Mouse (Mus musculus): ENCODE data around the gene Rpl13a. TPM values are rescaled to one million over a fixed set of nuclear protein-coding genes. Genes with fewer than 3 reads are reported as not detected.
A peak's percentile ranks its signal among the peaks of the same experiment; 100 is the strongest.
"Not testable (repeated sequence)": the region's sequence is repeated elsewhere in the genome, so short reads cannot be mapped to it uniquely, and the experiment has no call there.

The Rpl13a gene
- polyA plus RNA-seq, 2 experiments: 909 to 1,027 TPM

GRCm38 (mm10) chr7:45153586-45153985 is 25.0 kb upstream of the Rpl13a start:
- DNase-seq (ENCODE audit: low read depth in 3 of 3, low spot score in 3 of 3) (no peak), ATAC-seq (ENCODE audit: insufficient read depth) (no peak)
- H3K9ac ChIP-seq (replicated peaks): peak overlapping the region; percentile 82
- TF ChIP-seq EP300 (IDR thresholded peaks at IDR 0.05; ENCODE audit: low read depth) (no peak), CTCF (IDR thresholded peaks at IDR 0.05; ENCODE audit: low read depth) (no peak)
- peak overlapping the region; percentile 98 for H3K4me2 ChIP-seq (ENCODE audit: low read depth)
- H3K4me1 ChIP-seq (replicated peaks; ENCODE audit: control insufficient read depth in 2 of 2, insufficient read depth in 2 of 2, low read length in 1 of 2): peaks cover 10 to 11% of the 10 kb centered on the region in 2 experiments; a peak in 3 of 4 replicates
- no peaks in the 10 kb centered on the region for H3K27me3 ChIP-seq (ENCODE audit: control insufficient read depth, insufficient read depth, low read length)
- WGBS (ENCODE audit: insufficient replicate concordance): 2% methylated on average over 5 of the region's 5 CpGs
- no peaks in the 10 kb centered on the region for H3K9me3 ChIP-seq (ENCODE audit: control insufficient read depth, low read length)
- peak overlapping the region; percentile 70 for H3K27ac ChIP-seq
- no peaks in the 10 kb centered on the region for H3K36me3 ChIP-seq (replicated peaks; ENCODE audit: control insufficient read depth, insufficient read depth, low read depth)
- peak overlapping the region; percentile 74 to 81 for H3K4me3 ChIP-seq (ENCODE audit: insufficient read depth in 1 of 2, low read depth in 2 of 2, low read length in 2 of 2)

DNA sequence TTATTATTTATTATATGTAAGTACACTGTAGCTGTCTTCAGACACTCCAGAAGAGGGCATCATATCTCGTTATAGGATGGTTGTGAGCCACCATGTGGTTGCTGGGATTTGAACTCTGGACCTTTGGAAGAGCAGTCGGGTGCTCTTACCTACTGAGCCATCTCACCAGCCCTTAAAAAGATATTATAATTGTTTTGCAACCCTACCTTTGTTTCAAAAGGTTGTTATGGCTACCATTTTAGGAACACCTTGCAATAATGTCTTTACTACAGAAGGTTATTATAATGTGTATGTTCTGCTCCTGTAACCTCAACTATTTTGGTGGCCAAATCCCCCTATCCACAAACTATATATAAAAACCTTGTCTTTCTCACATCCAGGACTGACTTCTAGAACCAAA is 24.5 kb upstream of the Rpl13a start:
- Histone ChIP-seq H3K4me2 (ENCODE audit: low read depth) (peak overlapping the region; percentile 98), H3K9ac (replicated peaks) (peak overlapping the region; percentile 82), H3K4me1 (replicated peaks; ENCODE audit: control insufficient read depth in 2 of 2, insufficient read depth in 2 of 2, low read length in 1 of 2) (peaks cover 10 to 11% of the 10 kb centered on the region in 2 experiments; a peak in 3 of 4 replicates), H3K4me3 (ENCODE audit: insufficient read depth in 1 of 2, low read depth in 2 of 2, low read length in 2 of 2) (peak overlapping the region in 1 of 2 experiments; percentile 74; a peak in 2 of 4 replicates)
- not testable (repeated sequence) for H3K27ac ChIP-seq; H3K9me3 ChIP-seq (ENCODE audit: control insufficient read depth, low read length); H3K36me3 ChIP-seq (replicated peaks; ENCODE audit: control insufficient read depth, insufficient read depth, low read depth); ATAC-seq (ENCODE audit: insufficient read depth); DNase-seq (ENCODE audit: low read depth in 3 of 3, low spot score in 3 of 3); H3K27me3 ChIP-seq (ENCODE audit: control insufficient read depth, insufficient read depth, low read length)
- WGBS (ENCODE audit: insufficient replicate concordance): 76% methylated on average over 2 of the region's 2 CpGs

DNA sequence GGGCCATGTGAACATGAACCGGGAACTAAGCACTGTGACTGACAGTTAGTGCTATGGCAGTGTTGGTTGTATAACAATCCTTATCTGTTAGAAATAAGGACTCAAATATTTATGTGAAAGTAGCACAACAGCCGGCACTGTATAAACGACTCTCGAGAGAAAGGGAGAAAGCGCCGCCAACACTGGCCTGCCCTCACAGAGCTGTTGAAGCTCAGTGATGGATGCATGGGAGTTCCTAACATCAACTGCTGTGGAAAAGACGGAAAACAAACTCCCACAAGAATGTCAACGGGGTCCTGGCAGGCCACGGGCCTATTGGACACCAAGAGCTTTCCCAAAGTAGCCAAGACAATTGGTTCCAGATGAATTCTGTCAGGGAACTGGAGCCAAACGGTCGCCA is 22.7 kb upstream of the Rpl13a start:
- Histone ChIP-seq H3K9ac (replicated peaks) (no peak overlapping the region), H3K4me1 (replicated peaks; ENCODE audit: control insufficient read depth in 2 of 2, insufficient read depth in 2 of 2, low read length in 1 of 2) (peaks cover 10 to 11% of the 10 kb centered on the region in 2 experiments; a peak in 3 of 4 replicates), H3K4me3 (ENCODE audit: insufficient read depth in 1 of 2, low read depth in 2 of 2, low read length in 2 of 2) (no peak overlapping the region), H3K27me3 (ENCODE audit: control insufficient read depth, insufficient read depth, low read length) (no peaks in the 10 kb centered on the region), H3K27ac (no peak overlapping the region), H3K4me2 (ENCODE audit: low read depth) (no peak overlapping the region), H3K9me3 (ENCODE audit: control insufficient read depth, low read length) (no peaks in the 10 kb centered on the region), H3K36me3 (replicated peaks; ENCODE audit: control insufficient read depth, insufficient read depth, low read depth) (no peaks in the 10 kb centered on the region)
- TF ChIP-seq EP300 (IDR thresholded peaks at IDR 0.05; ENCODE audit: low read depth): no peak
- TF ChIP-seq CTCF (IDR thresholded peaks at IDR 0.05; ENCODE audit: low read depth): no peak
- DNase-seq (ENCODE audit: low read depth in 3 of 3, low spot score in 3 of 3): no peak
- 70% methylated on average over 11 of the region's 11 CpGs for WGBS (ENCODE audit: insufficient replicate concordance)
- ATAC-seq (ENCODE audit: insufficient read depth): no peak

GRCm38 (mm10) chr7:45150321-45150720 is 21.8 kb upstream of the Rpl13a start:
- H3K9ac ChIP-seq (replicated peaks): no peak overlapping the region
- no peak overlapping the region for H3K4me3 ChIP-seq (ENCODE audit: insufficient read depth in 1 of 2, low read depth in 2 of 2, low read length in 2 of 2)
- TF ChIP-seq CTCF (IDR thresholded peaks at IDR 0.05; ENCODE audit: low read depth) (no peak), EP300 (IDR thresholded peaks at IDR 0.05; ENCODE audit: low read depth) (no peak)
- H3K36me3 ChIP-seq (replicated peaks; ENCODE audit: control insufficient read depth, insufficient read depth, low read depth): no peaks in the 10 kb centered on the region
- 70% methylated on average over 4 of the region's 4 CpGs for WGBS (ENCODE audit: insufficient replicate concordance)
- H3K9me3 ChIP-seq (ENCODE audit: control insufficient read depth, low read length): no peaks in the 10 kb centered on the region
- no peak for ATAC-seq (ENCODE audit: insufficient read depth)
- H3K27me3 ChIP-seq (ENCODE audit: control insufficient read depth, insufficient read depth, low read length): no peaks in the 10 kb centered on the region
- peaks cover 10 to 11% of the 10 kb centered on the region in 2 experiments; a peak in 3 of 4 replicates for H3K4me1 ChIP-seq (replicated peaks; ENCODE audit: control insufficient read depth in 2 of 2, insufficient read depth in 2 of 2, low read length in 1 of 2)
- H3K27ac ChIP-seq: no peak overlapping the region
- no peak for DNase-seq (ENCODE audit: low read depth in 3 of 3, low spot score in 3 of 3)
- no peak overlapping the region for H3K4me2 ChIP-seq (ENCODE audit: low read depth)

- Histone ChIP-seq H3K27ac (no peak overlapping the region), H3K4me3 (ENCODE audit: insufficient read depth in 1 of 2, low read depth in 2 of 2, low read length in 2 of 2) (no peak overlapping the region), H3K4me1 (replicated peaks; ENCODE audit: control insufficient read depth in 2 of 2, insufficient read depth in 2 of 2, low read length in 1 of 2) (peaks cover 6 to 11% of the 10 kb centered on the region in 2 experiments; a peak in 3 of 4 replicates), H3K9ac (replicated peaks) (no peak overlapping the region), H3K9me3 (ENCODE audit: control insufficient read depth, low read length) (no peaks in the 10 kb centered on the region), H3K36me3 (replicated peaks; ENCODE audit: control insufficient read depth, insufficient read depth, low read depth) (no peaks in the 10 kb centered on the region), H3K27me3 (ENCODE audit: control insufficient read depth, insufficient read depth, low read length) (no peaks in the 10 kb centered on the region), H3K4me2 (ENCODE audit: low read depth) (no peak overlapping the region)
- TF ChIP-seq CTCF (IDR thresholded peaks at IDR 0.05; ENCODE audit: low read depth) (no peak), EP300 (IDR thresholded peaks at IDR 0.05; ENCODE audit: low read depth) (no peak)
- DNase-seq (ENCODE audit: low read depth in 3 of 3, low spot score in 3 of 3) (no peak), ATAC-seq (ENCODE audit: insufficient read depth) (no peak)
- WGBS (ENCODE audit: insufficient replicate concordance): 79% methylated on average over 6 of the region's 6 CpGs
Measured at GRCm38 (mm10) chr7:45149545-45149944, 21.0 kb upstream of the Rpl13a start.

Measured in liver, embryonic 14.5 days (tissue).